Mouse (Mus musculus) spleen, postnatal 0 days (tissue): ENCODE data around the gene Fam227b. TPM values are rescaled to one million over a fixed set of nuclear protein-coding genes. Genes with fewer than 3 reads are reported as not detected.

Experiments
- polyA plus RNA-seq: library from polyadenylated mRNA; unstranded; fragments of >200 nt; fragmentation: Nextera tagmentation; extraction: Ambion mirVana; gene quantifications from 2 replicates; pipeline ENCODE4 v1.2.1, GENCODE M21; 2015

Fam227b gene
- not detected in 2 replicates for polyA plus RNA-seq

GRCm38 (mm10) chr2:126151855-126152571 lies at the start of gene Fam227b, which contains the start of gene Dtwd1:
Gene Fam227b (minus strand): TSS chr2:126152004.
Gene Dtwd1 (plus strand): TSS chr2:126152141.

GRCm38 (mm10) chr2:126034379-126035005 lies 117.3 kb downstream of the Fam227b start, which contains the start of gene Fgf7:
Gene Fgf7 (plus strand): TSS chr2:126034658.

Other genes with a start within 250 kb of the Fam227b start
- 0.42 and 0.65 TPM in 2 replicates for gene Fgf7, start 117.3 kb downstream of the Fam227b start, polyA plus RNA-seq
- gene Dtwd1, start 137 bp upstream of the Fam227b start, polyA plus RNA-seq, result 31.1 and 32.8 TPM in 2 replicates
- gene Gm17555, start 63.1 kb upstream of the Fam227b start, polyA plus RNA-seq, result not detected in 2 replicates